Mouse (Mus musculus) heart, embryonic 14.5 days (tissue): ENCODE data around the gene Sap30. TPM values are rescaled to one million over a fixed set of nuclear protein-coding genes. Genes with fewer than 3 reads are reported as not detected.
A peak's percentile ranks its signal among the peaks of the same experiment; 100 is the strongest.

ENCODE experiments used
- ATAC-seq: fragments of 200-750 bp; cut with Nextera tagmentation; 2 replicates; pipeline ENCODE4 v1.8.0; 2017; ENCODE audit warnings: low read depth, moderate TSS enrichment; ENCODE audit not compliant: insufficient number of reproducible peaks, insufficient read depth, low FRiP score
- H3K27ac ChIP-seq, 2 experiments: fragments of 200-500 bp in 1 of 2; fragments of 300-500 bp in 1 of 2; sonication (generic) in 1 of 2; replicated peaks in 1 of 2; 2 replicates each; pipeline ENCODE4 v1.5.1; 2012 to 2014; ENCODE audit warnings: low read depth in 2 of 2, low read length in 2 of 2, control low read depth in 1 of 2, mild to moderate bottlenecking in 1 of 2, mixed read lengths in 1 of 2; ENCODE audit not compliant: control insufficient read depth in 1 of 2, insufficient read depth in 1 of 2
- H3K27me3 ChIP-seq: fragments of 300-500 bp; sonication (generic); 2 replicates; pipeline ENCODE4 v1.6.1; 2014; ENCODE audit warnings: mild to moderate bottlenecking, low read length, control low read depth; ENCODE audit not compliant: control insufficient read depth, insufficient read depth
- H3K36me3 ChIP-seq: fragments of 300-500 bp; sonication (generic); 2 replicates; pipeline ENCODE4 v1.6.1; 2014; ENCODE audit warnings: mild to moderate bottlenecking, control low read depth, low read length, mixed read lengths; ENCODE audit not compliant: control insufficient read depth, insufficient read depth
- H3K4me1 ChIP-seq, 2 experiments: fragments of 200-500 bp in 1 of 2; fragments of 300-500 bp in 1 of 2; sonication (generic) in 1 of 2; 2 replicates each; pipeline ENCODE4 v1.6.1; 2012 to 2014; ENCODE audit warnings: low read length in 2 of 2, control low read depth in 1 of 2, mixed read lengths in 1 of 2; ENCODE audit not compliant: control insufficient read depth in 2 of 2, insufficient read depth in 2 of 2
- H3K4me2 ChIP-seq: fragments of 300-500 bp; sonication (generic); 2 replicates; pipeline ENCODE4 v1.6.1; 2014; ENCODE audit warnings: mild to moderate bottlenecking, low read length
- H3K4me3 ChIP-seq, 2 experiments: fragments of 200-500 bp in 1 of 2; fragments of 300-500 bp in 1 of 2; sonication (generic) in 1 of 2; 2 replicates each; pipeline ENCODE4 v1.5.1; 2012 to 2014; ENCODE audit warnings: low read length in 2 of 2, mild to moderate bottlenecking in 2 of 2, control low read depth in 1 of 2, low read depth in 1 of 2, moderate library complexity in 1 of 2; ENCODE audit not compliant: control insufficient read depth in 1 of 2, insufficient read depth in 1 of 2
- H3K9ac ChIP-seq: fragments of 300-500 bp; sonication (generic); 2 replicates; pipeline ENCODE4 v1.6.1; 2014; ENCODE audit warnings: mild to moderate bottlenecking, low read length
- H3K9me3 ChIP-seq: fragments of 300-500 bp; sonication (generic); 2 replicates; pipeline ENCODE4 v1.6.1; 2016; ENCODE audit warnings: low read length, control low read depth; ENCODE audit not compliant: control insufficient read depth
- WGBS: fragments of 180-500 bp; shearing (Covaris S2); extraction: QIAGEN DNeasy Blood & Tissue Kit; methylation state at CpG from one replicate; pipeline ENCODE4 v1.1.7; 2014; 5-methylcytosine and 5-hydroxymethylcytosine counted together
- polyA plus RNA-seq: library from polyadenylated mRNA; unstranded; fragments of >200 nt; fragmentation: Nextera tagmentation; extraction: Ambion mirVana; gene quantifications from 2 replicates; pipeline ENCODE4 v1.2.1, GENCODE M21; 2014

Sap30 gene
- polyA plus RNA-seq, 1 experiment from 2014 or later: 66.8 TPM

DNA sequence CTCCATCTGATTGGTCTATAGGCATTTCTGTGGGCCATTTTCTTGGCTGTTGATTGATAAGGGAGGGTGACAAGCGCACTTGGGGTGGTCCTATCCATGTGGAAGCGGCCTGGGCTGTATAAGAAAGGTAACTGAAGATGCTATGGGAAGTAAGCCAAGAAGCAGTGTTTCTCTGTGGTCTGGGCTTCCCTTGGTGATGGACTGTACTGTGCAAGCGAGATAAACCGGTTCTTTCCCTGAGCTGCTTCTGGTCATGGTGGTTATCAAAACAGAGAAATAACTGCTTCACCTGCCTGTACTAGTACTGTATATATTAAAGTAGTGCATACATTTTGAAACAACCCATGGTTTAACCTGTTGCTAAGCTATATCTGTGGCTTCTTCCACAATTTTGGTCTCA is 4.2 kb upstream of the Sap30 start:
- H3K4me2 ChIP-seq: no peak overlapping the region
- H3K27me3 ChIP-seq: no peaks in the 10 kb centered on the region
- no peak for ATAC-seq
- no peak overlapping the region for H3K4me3 ChIP-seq
- WGBS: 95% methylated on average over 4 of the region's 4 CpGs
- H3K36me3 ChIP-seq: peaks cover 16% of the 10 kb centered on the region; the same call in 1 of the 2 replicates
- no peaks in the 10 kb centered on the region for H3K9me3 ChIP-seq
- no peak overlapping the region for H3K9ac ChIP-seq
- H3K4me1 ChIP-seq: no peaks in the 10 kb centered on the region; a peak in 1 of 4 replicates
- no peak overlapping the region for H3K27ac ChIP-seq

DNA sequence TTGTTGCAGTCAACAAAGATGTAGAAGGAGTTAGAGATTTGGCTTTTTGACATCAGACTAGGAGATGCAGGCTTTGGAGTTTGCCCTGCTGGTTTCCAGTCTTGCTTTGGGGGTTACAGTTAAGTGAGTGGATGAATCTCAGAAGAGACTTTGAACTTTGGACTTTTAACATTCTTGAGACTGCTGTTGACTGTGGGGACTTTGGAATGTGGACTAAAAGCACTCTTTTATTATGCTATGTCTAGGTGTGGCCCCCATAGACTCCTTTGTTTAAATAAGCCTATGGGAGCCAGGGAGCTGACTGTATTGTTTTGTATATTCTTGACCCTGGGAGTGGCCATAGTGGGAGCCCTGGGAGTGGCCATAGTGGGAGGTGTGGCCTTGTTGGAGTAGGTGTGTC is 2.2 kb upstream of the Sap30 start:
- no peak overlapping the region for H3K9ac ChIP-seq
- H3K27me3 ChIP-seq: no peaks in the 10 kb centered on the region
- H3K36me3 ChIP-seq: peaks cover 12% of the 10 kb centered on the region; the same call in 1 of the 2 replicates
- peaks cover 0 to 8% of the 10 kb centered on the region in 2 experiments; a peak in 1 of 4 replicates for H3K4me1 ChIP-seq
- H3K27ac ChIP-seq: no peak overlapping the region
- no peaks in the 10 kb centered on the region for H3K9me3 ChIP-seq
- no peak for ATAC-seq
- no peak overlapping the region for H3K4me2 ChIP-seq
- no peak overlapping the region for H3K4me3 ChIP-seq

DNA sequence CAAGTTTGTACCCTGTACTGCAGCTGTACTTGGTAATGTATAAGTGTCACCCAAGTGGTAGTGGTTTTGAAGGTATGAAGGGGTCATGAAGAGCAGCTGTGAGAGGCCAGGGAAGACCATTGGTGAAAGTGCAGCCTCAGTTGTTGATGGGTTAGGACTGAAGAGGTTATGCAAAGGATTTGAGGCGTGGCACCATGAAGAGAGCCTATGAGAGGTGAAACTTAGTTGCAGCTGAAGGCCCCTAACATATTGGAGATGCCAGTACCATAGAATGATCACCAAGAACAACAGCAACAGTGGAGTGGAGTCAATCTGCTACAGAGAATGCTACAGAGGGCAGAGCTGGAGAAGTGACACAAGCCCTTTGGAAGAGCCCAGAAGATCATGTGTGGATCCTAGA is 1.7 kb upstream of the Sap30 start:
- H3K36me3 ChIP-seq: peaks cover 14% of the 10 kb centered on the region; the same call in 1 of the 2 replicates
- no peak overlapping the region for H3K4me3 ChIP-seq
- H3K9ac ChIP-seq: no peak overlapping the region
- no peaks in the 10 kb centered on the region for H3K9me3 ChIP-seq
- H3K27me3 ChIP-seq: no peaks in the 10 kb centered on the region
- H3K27ac ChIP-seq: peak overlapping the region; percentile 9 to 97; a peak in 3 of 4 replicates
- peak overlapping the region; percentile 71 for H3K4me2 ChIP-seq
- peaks cover 0 to 8% of the 10 kb centered on the region in 2 experiments; a peak in 1 of 4 replicates for H3K4me1 ChIP-seq
- WGBS: 100% methylated on average over 1 of the region's 1 CpGs
- no peak for ATAC-seq

DNA sequence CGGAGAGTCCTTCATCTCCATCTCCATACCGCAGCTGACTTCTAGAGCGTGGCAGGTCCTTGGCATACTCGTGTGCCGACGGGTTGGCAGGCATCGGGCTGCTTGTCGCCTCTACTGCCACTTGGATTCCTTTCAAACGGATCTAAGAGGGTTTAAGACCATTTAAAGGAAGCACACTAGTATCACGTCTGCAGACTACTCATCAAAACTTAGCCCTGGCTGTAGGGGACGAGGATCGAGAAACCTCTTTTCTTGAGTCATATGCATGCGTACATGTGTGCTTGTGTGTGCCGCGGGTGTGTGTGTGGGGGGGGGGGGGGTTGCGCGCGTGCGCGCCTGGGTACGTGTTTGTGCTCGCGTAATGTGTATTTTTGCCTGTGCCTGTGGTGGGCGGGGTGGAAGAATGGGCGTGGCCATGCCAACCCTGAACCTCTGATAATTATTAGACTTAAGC is 679 bp upstream of the Sap30 start:
- peak; percentile 53; the same call in 1 of the 2 replicates for ATAC-seq
- H3K27me3 ChIP-seq: no peaks in the 10 kb centered on the region
- peak overlapping the region; percentile 86 for H3K9ac ChIP-seq
- H3K36me3 ChIP-seq: peaks cover 19% of the 10 kb centered on the region
- peaks cover 0 to 8% of the 10 kb centered on the region in 2 experiments; a peak in 1 of 4 replicates for H3K4me1 ChIP-seq
- H3K27ac ChIP-seq: peak overlapping the region; percentile 97 to 100
- H3K4me2 ChIP-seq: peak overlapping the region; percentile 71
- 0% methylated on average over 25 of the region's 25 CpGs for WGBS
- H3K9me3 ChIP-seq: no peaks in the 10 kb centered on the region
- H3K4me3 ChIP-seq: peak overlapping the region; percentile 94 to 95

DNA sequence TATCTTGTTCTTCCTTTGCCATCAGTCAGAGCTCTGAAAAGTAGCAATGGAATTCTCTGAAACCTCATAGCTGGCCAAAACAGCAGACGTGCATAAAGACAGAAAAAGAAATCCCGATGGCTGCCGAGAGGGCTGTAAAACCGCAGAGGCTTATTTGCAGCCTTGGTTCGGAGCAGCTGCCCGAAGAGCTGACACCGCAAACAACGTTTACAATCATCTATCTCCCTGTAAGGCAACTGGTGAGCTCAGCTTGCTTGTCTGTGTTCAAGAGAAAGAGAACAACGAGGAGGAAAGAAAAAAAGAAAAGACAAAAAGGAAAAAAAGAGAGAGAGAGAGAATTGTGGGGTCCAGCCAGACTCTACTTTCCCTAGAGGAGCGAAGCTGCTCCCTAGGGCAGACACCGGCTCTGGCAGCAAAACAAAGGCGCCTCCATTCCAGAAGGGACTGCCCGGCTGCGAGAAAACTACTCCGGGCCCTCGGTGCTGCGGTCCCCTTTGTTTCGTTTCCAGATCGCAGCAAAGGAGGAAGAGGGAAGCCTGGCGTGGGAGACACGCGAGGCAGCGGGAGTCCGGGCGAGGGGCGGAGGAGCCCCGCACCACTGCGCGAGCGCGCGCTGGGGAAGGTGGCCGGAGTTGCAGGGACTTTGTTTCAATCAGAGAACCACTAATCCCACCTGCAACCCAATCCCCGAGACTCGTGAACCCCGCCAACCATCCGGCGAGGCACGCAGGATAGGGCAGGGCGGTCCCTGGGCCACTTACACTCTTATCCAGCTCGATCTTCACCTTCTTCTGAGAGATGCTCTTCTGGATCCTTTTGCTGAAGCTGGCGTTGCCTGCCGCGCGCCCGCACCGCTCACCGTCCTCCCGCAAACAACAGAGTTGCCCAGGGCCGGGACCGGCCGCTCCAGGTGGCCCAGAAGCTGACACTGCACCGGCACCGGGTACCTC is 894 bp downstream of the Sap30 start:
- H3K27me3 ChIP-seq: no peaks in the 10 kb centered on the region
- ATAC-seq: peak; percentile 49
- under 1% methylated on average over 53 of the region's 54 CpGs for WGBS
- H3K4me3 ChIP-seq: peak overlapping the region; percentile 90 to 95
- peaks cover 31% of the 10 kb centered on the region for H3K36me3 ChIP-seq
- H3K4me2 ChIP-seq: peak overlapping the region; percentile 71
- peak overlapping the region; percentile 98 for H3K9ac ChIP-seq
- no peaks in the 10 kb centered on the region for H3K9me3 ChIP-seq
- peaks cover 0 to 8% of the 10 kb centered on the region in 2 experiments; a peak in 1 of 4 replicates for H3K4me1 ChIP-seq
- peak overlapping the region; percentile 94 to 97 for H3K27ac ChIP-seq

DNA sequence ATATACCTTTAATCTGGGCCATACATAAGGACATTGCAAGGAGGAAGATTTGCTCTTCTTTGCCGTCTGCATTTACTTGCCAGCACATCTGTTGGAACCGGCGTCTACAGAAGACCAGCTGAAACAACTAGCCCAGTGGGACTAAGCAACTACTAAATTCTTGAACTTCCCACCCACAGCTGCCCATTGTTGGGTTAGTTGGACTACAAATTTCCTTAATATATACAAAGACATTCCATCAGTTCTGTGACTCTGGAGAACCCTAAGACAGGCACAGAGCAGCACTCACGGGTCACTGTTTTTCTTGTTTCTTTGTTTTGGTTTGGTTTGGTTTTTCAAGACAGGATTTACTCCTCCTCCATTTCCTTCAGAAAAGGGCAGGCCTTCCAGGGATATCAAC is 7.1 kb downstream of the Sap30 start:
- Histone ChIP-seq H3K9me3 (no peaks in the 10 kb centered on the region), H3K4me2 (no peak overlapping the region), H3K9ac (no peak overlapping the region), H3K36me3 (peaks cover 34% of the 10 kb centered on the region), H3K4me3 (no peak overlapping the region), H3K27me3 (no peaks in the 10 kb centered on the region), H3K4me1 (peaks cover 7 to 20% of the 10 kb centered on the region in 2 experiments; a peak in 3 of 4 replicates), H3K27ac (no peak overlapping the region)
- ATAC-seq: no peak
- 90% methylated on average over 4 of the region's 4 CpGs for WGBS

DNA sequence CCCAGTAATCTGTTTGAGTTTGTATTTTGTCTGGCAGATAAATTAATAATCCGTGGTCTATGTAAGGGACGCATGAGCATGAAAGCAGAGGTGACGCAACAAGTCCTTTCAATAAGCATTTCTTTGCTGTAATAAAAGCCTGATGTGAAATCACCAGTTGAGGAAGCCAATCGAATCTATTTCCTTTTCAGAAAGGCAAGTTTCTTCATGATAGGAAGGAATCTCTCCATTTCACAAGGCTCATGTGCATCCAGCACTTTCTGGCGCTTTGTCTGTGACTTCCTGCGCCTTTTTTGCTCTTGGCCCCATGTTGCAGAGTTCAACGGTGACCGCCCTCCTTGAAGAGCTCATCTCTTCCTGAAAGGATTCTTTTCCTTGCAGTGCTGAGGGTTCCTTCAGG is 8.0 kb downstream of the Sap30 start:
- ATAC-seq: no peak
- Histone ChIP-seq H3K9me3 (no peaks in the 10 kb centered on the region), H3K9ac (no peak overlapping the region), H3K4me1 (peaks cover 7 to 14% of the 10 kb centered on the region in 2 experiments; a peak in 3 of 4 replicates), H3K27ac (no peak overlapping the region), H3K4me2 (no peak overlapping the region), H3K4me3 (no peak overlapping the region), H3K36me3 (peaks cover 28% of the 10 kb centered on the region), H3K27me3 (no peaks in the 10 kb centered on the region)
- WGBS: 94% methylated on average over 8 of the region's 8 CpGs
